Mouse (Mus musculus) CH12.LX (cell line): ENCODE data around the gene Hmgcs1. TPM values are rescaled to one million over a fixed set of nuclear protein-coding genes. Genes with fewer than 3 reads are reported as not detected.

Experiments used
- DNase-seq: peaks from one replicate; pipeline ENCODE4 v3.0.0-alpha.2; 2013; ENCODE audit errors: extremely low read depth
- H3K27ac ChIP-seq: 2 replicates; pipeline ENCODE4 v1.5.1; 2012; ENCODE audit warnings: low read depth, mild to moderate bottlenecking, control low read depth, moderate library complexity; ENCODE audit not compliant: insufficient read depth
- H3K27me3 ChIP-seq: replicated peaks from 2 replicates; pipeline ENCODE3; 2012; ENCODE audit warnings: inconsistent platforms
- H3K36me3 ChIP-seq, 2 experiments: replicated peaks in 1 of 2; 2 replicates each; pipeline versions ENCODE3 to v1.6.1; 2012; ENCODE audit warnings: inconsistent platforms in 1 of 2, low read length in 1 of 2, mild to moderate bottlenecking in 1 of 2, mixed read lengths in 1 of 2, moderate library complexity in 1 of 2; ENCODE audit not compliant: control insufficient read depth in 1 of 2, insufficient read depth in 1 of 2
- H3K4me1 ChIP-seq, 2 experiments: 2 replicates each; pipeline ENCODE4 v1.6.1; 2012; ENCODE audit warnings: inconsistent platforms in 1 of 2, moderate library complexity in 1 of 2; ENCODE audit not compliant: insufficient read depth in 2 of 2, control insufficient read depth in 1 of 2
- H3K4me2 ChIP-seq: 2 replicates; pipeline ENCODE4 v1.6.1; 2012; ENCODE audit warnings: low read depth, mild to moderate bottlenecking, control low read depth; ENCODE audit not compliant: poor library complexity, insufficient read depth, severe bottlenecking
- H3K4me3 ChIP-seq, 3 experiments: fragments of 150-350 bp in 1 of 3; sonication (generic) in 1 of 3; replicated peaks in 1 of 3; 2 replicates each; pipeline versions ENCODE3 to v1.5.1; 2011 to 2012; ENCODE audit warnings: low read depth in 2 of 3, low read length in 2 of 3, mild to moderate bottlenecking in 2 of 3, moderate library complexity in 2 of 3, control low read depth in 1 of 3, improper control_type of control experiment in 1 of 3, inconsistent platforms in 1 of 3, mixed read lengths in 1 of 3; ENCODE audit not compliant: poor library complexity in 1 of 3
- H3K79me2 ChIP-seq: replicated peaks from 2 replicates; pipeline ENCODE4 v1.6.1; 2012; ENCODE audit warnings: mild to moderate bottlenecking, moderate library complexity; ENCODE audit not compliant: control insufficient read depth, poor library complexity, insufficient read depth, severe bottlenecking; ENCODE audit errors: extremely low read depth
- H3K9ac ChIP-seq: 2 replicates; pipeline ENCODE4 v1.6.1; 2012; ENCODE audit warnings: low read depth, mild to moderate bottlenecking, control low read depth, moderate library complexity; ENCODE audit not compliant: insufficient read depth
- H3K9me3 ChIP-seq: replicated peaks from 2 replicates; pipeline ENCODE3; 2012; ENCODE audit warnings: low read length, inconsistent platforms, mixed read lengths
- BHLHE40 ChIP-seq: IDR thresholded peaks from 2 replicates; pipeline ENCODE4 v1.6.1; 2011; ENCODE audit warnings: mild to moderate bottlenecking, low read depth, low read length, improper control_type of control experiment
- CHD1 ChIP-seq: IDR thresholded peaks from 2 replicates; pipeline ENCODE4 v1.6.1; 2012; ENCODE audit warnings: low read depth, low read length, improper control_type of control experiment, inconsistent platforms
- CHD2 ChIP-seq: IDR thresholded peaks from 2 replicates; pipeline ENCODE4 v1.6.1; 2011; ENCODE audit warnings: low read length, improper control_type of control experiment
- CTCF ChIP-seq, 2 experiments: IDR thresholded peaks in 1 of 2; conservative IDR thresholded peaks in 1 of 2; 2 replicates each; pipeline ENCODE4 v1.5.1; 2011 to 2012; ENCODE audit warnings: low read depth in 2 of 2, low read length in 2 of 2, improper control_type of control experiment in 1 of 2, inconsistent platforms in 1 of 2, mild to moderate bottlenecking in 1 of 2, moderate library complexity in 1 of 2
- ELF1 ChIP-seq: IDR thresholded peaks from 2 replicates; pipeline ENCODE4 v1.6.1; 2014; ENCODE audit warnings: low read depth, mild to moderate bottlenecking, inconsistent platforms, low read length, improper control_type of control experiment
- EP300 ChIP-seq: IDR thresholded peaks from 2 replicates; pipeline ENCODE4 v1.6.1; 2011; ENCODE audit warnings: low read length, improper control_type of control experiment
- ETS1 ChIP-seq: conservative IDR thresholded peaks from 2 replicates; pipeline ENCODE4 v1.6.1; 2012; ENCODE audit warnings: low read depth, mild to moderate bottlenecking, inconsistent platforms, low read length, improper control_type of control experiment, moderate library complexity
- GABPA ChIP-seq: IDR thresholded peaks from 2 replicates; pipeline ENCODE4 v1.6.1; 2012; ENCODE audit warnings: low read depth, low read length, improper control_type of control experiment, inconsistent platforms; ENCODE audit not compliant: insufficient replicate concordance
- IRF4 ChIP-seq: IDR thresholded peaks from 2 replicates; pipeline ENCODE4 v1.6.1; 2014; ENCODE audit warnings: low read depth, mild to moderate bottlenecking, inconsistent platforms, low read length, improper control_type of control experiment
- JUN ChIP-seq: IDR thresholded peaks from 2 replicates; pipeline ENCODE4 v1.6.1; 2011; ENCODE audit warnings: low read depth, mild to moderate bottlenecking, low read length, improper control_type of control experiment, moderate library complexity; ENCODE audit not compliant: insufficient read depth
- KAT2A ChIP-seq: IDR thresholded peaks from 2 replicates; pipeline ENCODE4 v1.6.1; 2012; ENCODE audit warnings: low read length, improper control_type of control experiment, inconsistent platforms; ENCODE audit not compliant: insufficient replicate concordance
- MAFK ChIP-seq: IDR thresholded peaks from 2 replicates; pipeline ENCODE4 v1.6.1; 2011; ENCODE audit warnings: low read length, improper control_type of control experiment; ENCODE audit not compliant: insufficient replicate concordance
- MAX ChIP-seq: IDR thresholded peaks from 2 replicates; pipeline ENCODE4 v1.6.1; 2011; ENCODE audit warnings: low read length, improper control_type of control experiment
- MEF2A ChIP-seq: IDR thresholded peaks from 2 replicates; pipeline ENCODE4 v1.6.1; 2014; ENCODE audit warnings: low read depth, mild to moderate bottlenecking, inconsistent platforms, low read length, improper control_type of control experiment, borderline replicate concordance
- MXI1 ChIP-seq: IDR thresholded peaks from 2 replicates; pipeline ENCODE4 v1.6.1; 2011; ENCODE audit warnings: mild to moderate bottlenecking, low read depth, low read length, improper control_type of control experiment
- MYC ChIP-seq: IDR thresholded peaks from 2 replicates; pipeline ENCODE4 v1.6.1; 2011; ENCODE audit warnings: low read depth, mild to moderate bottlenecking, improper control_type of control experiment, low read length
- NELFE ChIP-seq: IDR thresholded peaks from 2 replicates; pipeline ENCODE4 v1.6.1; 2011; ENCODE audit warnings: low read depth, low read length, improper control_type of control experiment
- PAX5 ChIP-seq: IDR thresholded peaks from 2 replicates; pipeline ENCODE4 v1.6.1; 2012; ENCODE audit warnings: low read length, inconsistent platforms, mixed read lengths
- POLR2A ChIP-seq: IDR thresholded peaks from 2 replicates; pipeline ENCODE4 v1.6.1; 2011; ENCODE audit warnings: low read depth, mild to moderate bottlenecking, improper control_type of control experiment, low read length
- POLR2AphosphoS2 ChIP-seq: IDR thresholded peaks from 2 replicates; pipeline ENCODE4 v1.6.1; 2011; ENCODE audit warnings: low read depth, low read length, improper control_type of control experiment
- RAD21 ChIP-seq: IDR thresholded peaks from 2 replicates; pipeline ENCODE4 v1.6.1; 2011; ENCODE audit warnings: low read depth, mild to moderate bottlenecking, low read length, improper control_type of control experiment, moderate library complexity
- RCOR1 ChIP-seq: conservative IDR thresholded peaks from 2 replicates; pipeline ENCODE4 v1.6.1; 2012; ENCODE audit warnings: low read depth, mild to moderate bottlenecking, inconsistent platforms, low read length, improper control_type of control experiment
- SMC3 ChIP-seq: IDR thresholded peaks from 2 replicates; pipeline ENCODE4 v1.6.1; 2011; ENCODE audit warnings: low read depth, low read length, improper control_type of control experiment
- USF1 ChIP-seq: IDR thresholded peaks from 2 replicates; pipeline ENCODE4 v1.6.1; 2014; ENCODE audit warnings: low read depth, mild to moderate bottlenecking, inconsistent platforms, low read length, improper control_type of control experiment
- USF2 ChIP-seq: conservative IDR thresholded peaks from 2 replicates; pipeline ENCODE4 v1.6.1; 2011; ENCODE audit warnings: low read depth, low read length, improper control_type of control experiment
- ZKSCAN1 ChIP-seq: IDR thresholded peaks from 2 replicates; pipeline ENCODE4 v1.6.1; 2012; ENCODE audit warnings: low read depth, inconsistent platforms, low read length, improper control_type of control experiment, borderline replicate concordance
- ZMIZ1 ChIP-seq: IDR thresholded peaks from 2 replicates; pipeline ENCODE4 v1.6.1; 2012; ENCODE audit warnings: low read depth, mild to moderate bottlenecking, inconsistent platforms, low read length, improper control_type of control experiment
- ZNF384 ChIP-seq: IDR thresholded peaks from 2 replicates; pipeline ENCODE4 v1.6.1; 2012; ENCODE audit warnings: low read depth, low read length, improper control_type of control experiment, inconsistent platforms
- dilution Hi-C: fragments of 300-500 bp; cut with MboI; formaldehyde crosslinking; loops from 2 replicates; pipeline ENCODE4 v1.14.3; 2020; ENCODE audit warnings: low sequenced_read_pairs; ENCODE audit not compliant: extremely low pct_unique_long_range_greater_than_20kb, extremely low pct_ligation_motif_present
- in situ Hi-C: fragments of 300-500 bp; cut with MboI; formaldehyde crosslinking; loops from 3 replicates; pipeline ENCODE4 v1.14.3; 2019; ENCODE audit warnings: low sequenced_read_pairs, low pct_ligation_motif_present, low pct_unique_long_range_greater_than_20kb, mixed read lengths
- polyA plus RNA-seq: library from polyadenylated mRNA; unstranded; fragments of >175 nt; gene quantifications from 2 replicates; pipeline ENCODE4 v1.2.1, GENCODE M21; 2012; ENCODE audit warnings: low read depth; ENCODE audit not compliant: insufficient read length
- total RNA-seq, 2 experiments: library from RNA; depleted of rRNA; stranded (reverse); fragments of 300-350 nt in 1 of 2; fragments of >200 nt in 1 of 2; gene quantifications; 2 replicates each; pipeline ENCODE4 v1.2.3; 2012 to 2014

Gene Hmgcs1
- total and polyA plus RNA-seq, 3 experiments: 57.6 to 225 (median 119) TPM

DNA sequence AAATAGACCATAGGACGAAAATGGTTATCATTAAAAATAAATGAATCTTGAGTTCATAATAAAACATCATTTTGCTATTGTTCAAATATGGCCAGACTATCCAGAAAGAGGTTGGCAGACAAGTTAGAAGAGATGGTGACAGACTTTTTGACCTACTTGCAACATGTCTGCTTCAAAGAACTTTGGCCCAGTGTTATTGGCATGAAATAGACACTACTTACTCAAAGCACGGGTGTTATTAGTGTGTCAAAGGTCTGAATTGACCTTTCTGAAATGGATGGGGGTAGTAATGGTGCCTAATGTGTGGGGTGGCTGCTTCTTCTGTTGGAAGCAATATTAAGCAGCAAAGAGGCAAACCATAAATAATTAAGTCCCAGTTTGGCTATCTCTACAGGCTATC, 25.9 kb downstream of the Hmgcs1 start:
- in situ Hi-C loops: no loop called here
- H3K79me2 ChIP-seq: no peaks in the 10 kb centered on the region
- no peak overlapping the region for H3K4me2 ChIP-seq
- H3K9me3 ChIP-seq: no peaks in the 10 kb centered on the region
- no peak overlapping the region for H3K4me3 ChIP-seq
- TF ChIP-seq ETS1 (no peak), JUN (no peak), CTCF (conservative IDR thresholded peaks at IDR 0.05 in 1 of 2, IDR thresholded peaks at IDR 0.05 in 1 of 2; ENCODE audit: low read depth in 2 of 2, low read length in 2 of 2) (no peak), MEF2A (no peak), POLR2A (no peak), NELFE (no peak), MXI1 (no peak), MAFK (no peak), KAT2A (no peak), EP300 (no peak), USF2 (no peak), RCOR1 (no peak), ZKSCAN1 (no peak), USF1 (no peak), RAD21 (no peak), MAX (no peak), POLR2AphosphoS2 (no peak), PAX5 (no peak)
- no peak overlapping the region for H3K9ac ChIP-seq
- peaks cover 0 to 11% of the 10 kb centered on the region in 2 experiments; a peak in 2 of 4 replicates for H3K4me1 ChIP-seq
- no peak overlapping the region for H3K27ac ChIP-seq
- dilution Hi-C loops: no loop called here
- no peaks in the 10 kb centered on the region for H3K27me3 ChIP-seq
- DNase-seq: no peak
- peaks cover 0 to 14% of the 10 kb centered on the region in 2 experiments for H3K36me3 ChIP-seq

DNA sequence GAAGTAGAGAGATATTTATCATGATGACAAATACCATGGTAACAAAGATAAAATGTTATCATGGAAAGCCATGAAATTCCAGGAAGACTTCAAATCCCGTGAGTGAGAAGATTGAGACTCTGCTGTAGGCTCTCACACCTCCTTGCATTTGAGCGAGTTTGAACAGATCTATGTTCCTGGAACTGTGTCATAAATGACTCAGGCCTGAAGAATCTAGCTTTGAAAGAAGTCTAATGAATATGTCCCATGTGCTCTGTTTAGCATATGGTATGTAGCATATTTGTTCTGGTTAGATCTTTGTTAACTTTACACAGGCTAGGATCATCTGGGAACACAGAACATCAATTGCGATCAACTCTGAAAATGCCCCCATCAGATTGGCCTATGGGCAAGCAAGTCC, 32.3 kb downstream of the Hmgcs1 start:
- H3K27me3 ChIP-seq: no peaks in the 10 kb centered on the region
- no peaks in the 10 kb centered on the region for H3K36me3 ChIP-seq
- in situ Hi-C loops: no loop called here
- TF ChIP-seq MYC (no peak), KAT2A (no peak), JUN (no peak), IRF4 (no peak), NELFE (no peak), EP300 (no peak), MEF2A (no peak), CHD2 (no peak), ELF1 (no peak), BHLHE40 (no peak), ZKSCAN1 (no peak), RCOR1 (no peak), GABPA (no peak), SMC3 (no peak), CHD1 (no peak), ZMIZ1 (no peak), MAFK (no peak), MAX (no peak), MXI1 (no peak), ZNF384 (no peak)
- DNase-seq: no peak
- dilution Hi-C loops: no loop called here
- H3K4me1 ChIP-seq: 0 out of 4 replicates have a peak, but pooled peaks cover 0 to 5% of the 10 kb centered on the region in 2 experiments
- no peaks in the 10 kb centered on the region for H3K79me2 ChIP-seq
- no peak overlapping the region for H3K4me3 ChIP-seq
- no peak overlapping the region for H3K9ac ChIP-seq
- no peak overlapping the region for H3K4me2 ChIP-seq
- H3K27ac ChIP-seq: no peak overlapping the region
- no peaks in the 10 kb centered on the region for H3K9me3 ChIP-seq
